Mouse (Mus musculus): ENCODE results near the gene Hoxb9.

The Hoxb9 gene

DNA sequence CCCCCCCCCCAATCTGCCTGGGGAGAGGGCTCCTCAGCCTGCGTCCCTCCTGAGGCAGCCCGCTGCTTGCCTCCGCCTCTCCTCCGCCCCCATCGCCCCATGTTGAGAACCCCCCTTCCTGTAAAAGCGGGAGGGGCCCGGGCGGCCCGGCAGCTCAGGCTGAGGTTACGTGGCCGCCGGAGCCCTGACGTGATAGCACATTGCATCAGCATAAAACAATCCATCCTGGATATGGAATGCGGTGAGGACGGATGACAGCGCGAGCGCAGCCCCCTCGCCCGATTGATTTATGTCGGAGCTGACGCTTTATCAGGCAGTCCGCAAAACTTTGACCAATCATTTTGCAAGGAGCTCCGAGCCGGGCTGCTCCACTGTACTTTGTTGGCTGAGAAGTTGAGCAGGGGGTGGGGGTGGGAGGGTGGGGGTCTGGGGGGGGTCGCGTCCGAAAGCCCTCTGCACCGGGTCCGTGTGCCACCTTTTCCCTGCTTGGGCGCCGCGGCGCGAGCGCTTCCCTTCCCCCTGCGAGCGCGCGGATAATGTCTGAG, at the start of gene Hoxb9:
Gene Hoxb9 (plus strand): TSS at position 462 of the 545 bp plus-strand sequence.
- DNase-seq (ENCODE audit: low spot score), result no peak

- DNase-seq (ENCODE audit: low spot score), result peak; percentile 20
Measured at GRCm38 (mm10) chr11:96223813-96224212, 47.4 kb upstream of the Hoxb9 start.

GRCm38 (mm10) chr11:96227676-96228075, 43.6 kb upstream of the Hoxb9 start:
- no peak for DNase-seq (ENCODE audit: low spot score)

- peak; percentile 67 for DNase-seq (ENCODE audit: low spot score)
Measured at GRCm38 (mm10) chr11:96234906-96235305, 36.4 kb upstream of the Hoxb9 start.

DNA sequence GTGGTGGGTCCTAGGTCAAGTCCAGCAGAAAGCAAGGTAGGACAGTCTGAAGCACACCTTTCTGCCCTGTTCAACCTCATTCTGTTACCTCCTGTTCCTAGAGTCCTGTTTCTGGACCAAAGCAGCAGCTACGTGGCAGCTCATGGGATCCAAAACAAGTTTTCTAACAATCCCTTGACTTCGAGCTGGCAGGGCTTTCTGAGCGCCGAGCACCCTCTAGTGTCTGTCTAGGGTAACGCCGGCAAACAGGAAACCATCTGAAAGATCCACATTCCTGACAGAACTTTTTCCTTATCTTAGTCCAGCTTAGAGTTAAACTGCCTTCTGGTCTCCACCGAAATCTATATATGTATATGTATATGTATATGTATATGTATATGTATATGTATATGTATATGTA, 31.0 kb upstream of the Hoxb9 start:
- DNase-seq (ENCODE audit: low spot score), result peak; percentile 82

- peak; percentile 72 for DNase-seq (ENCODE audit: low spot score)
Measured at GRCm38 (mm10) chr11:96250901-96251300, 20.4 kb upstream of the Hoxb9 start.

GRCm38 (mm10) chr11:96251480-96252031, 19.7 kb upstream of the Hoxb9 start:
- peak; percentile 37 for DNase-seq (ENCODE audit: low spot score)

- peak; percentile 52 for DNase-seq (ENCODE audit: low spot score)
Measured at GRCm38 (mm10) chr11:96252541-96253120, 18.6 kb upstream of the Hoxb9 start.

DNA sequence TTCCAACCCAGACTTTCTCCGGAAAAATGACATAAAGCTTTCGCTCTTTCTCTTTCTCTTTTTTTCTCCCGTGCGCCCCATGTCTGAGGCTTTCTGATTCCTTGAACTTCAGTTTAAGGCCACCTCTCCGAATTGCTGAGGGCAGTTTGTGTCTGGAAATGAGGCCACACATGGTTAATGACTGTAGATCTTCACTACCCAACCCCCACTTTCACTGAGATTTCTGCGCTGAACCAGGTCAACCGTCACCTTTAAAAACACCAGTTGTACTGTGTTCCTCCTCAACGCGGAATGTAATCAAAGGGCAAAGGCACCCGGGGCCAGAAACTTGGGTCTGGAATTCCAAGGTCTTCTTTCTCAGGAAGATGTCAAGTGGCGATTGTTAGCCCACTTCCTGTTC, 17.0 kb upstream of the Hoxb9 start:
- DNase-seq (ENCODE audit: low spot score), result no peak

- peak; percentile 50 for DNase-seq (ENCODE audit: low spot score)
Measured at GRCm38 (mm10) chr11:96255111-96255995, 15.9 kb upstream of the Hoxb9 start.

DNA sequence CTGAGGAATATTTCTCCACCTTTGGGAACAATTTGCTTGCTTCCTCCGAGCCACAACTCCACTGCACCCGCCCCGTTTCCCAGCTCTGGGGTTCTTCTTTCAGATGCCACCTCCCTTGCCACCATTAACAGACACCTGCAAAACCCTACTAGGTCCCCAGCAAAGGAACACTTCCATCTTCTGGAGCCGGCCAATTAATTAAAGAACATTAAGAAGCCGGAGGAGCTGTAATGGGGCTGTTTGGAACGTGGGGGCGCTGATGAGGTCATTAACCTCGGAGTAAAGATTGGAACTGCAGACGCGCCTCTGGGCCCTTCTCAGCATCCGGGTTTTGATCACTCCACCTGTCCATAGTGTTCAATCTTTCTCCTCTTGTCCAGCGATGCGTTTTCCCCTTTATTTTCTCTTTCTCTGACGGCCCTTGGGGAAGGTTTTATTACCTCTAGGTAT, 15.2 kb upstream of the Hoxb9 start:
- DNase-seq (ENCODE audit: low spot score), result no peak

GRCm38 (mm10) chr11:96257141-96257540, 14.1 kb upstream of the Hoxb9 start:
- DNase-seq (ENCODE audit: low spot score), result peak; percentile 9

DNA sequence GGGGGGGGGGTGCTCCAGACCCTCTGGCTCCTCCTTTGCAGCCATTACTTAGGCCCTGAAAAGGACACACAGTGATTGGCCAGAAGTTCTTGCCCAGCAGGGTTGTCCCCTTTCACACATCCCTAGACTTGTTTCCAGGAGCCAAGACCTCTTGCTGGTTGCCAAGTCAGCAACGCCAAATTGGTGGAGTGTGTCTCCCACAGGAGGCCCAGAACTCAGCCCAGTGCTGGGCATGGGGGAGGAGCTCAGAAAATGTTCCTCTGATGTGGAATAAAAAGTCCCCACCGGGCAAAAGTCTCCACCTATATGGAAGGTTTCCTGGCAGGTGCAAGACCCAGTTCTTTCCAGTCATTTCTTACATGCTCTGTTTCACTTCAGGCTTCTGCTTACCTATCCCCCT, 12.2 kb upstream of the Hoxb9 start:
- peak; percentile 7 for DNase-seq (ENCODE audit: low spot score)

- peak; percentile 25 for DNase-seq (ENCODE audit: low spot score)
Measured at GRCm38 (mm10) chr11:96259511-96259910, 11.7 kb upstream of the Hoxb9 start.

DNA sequence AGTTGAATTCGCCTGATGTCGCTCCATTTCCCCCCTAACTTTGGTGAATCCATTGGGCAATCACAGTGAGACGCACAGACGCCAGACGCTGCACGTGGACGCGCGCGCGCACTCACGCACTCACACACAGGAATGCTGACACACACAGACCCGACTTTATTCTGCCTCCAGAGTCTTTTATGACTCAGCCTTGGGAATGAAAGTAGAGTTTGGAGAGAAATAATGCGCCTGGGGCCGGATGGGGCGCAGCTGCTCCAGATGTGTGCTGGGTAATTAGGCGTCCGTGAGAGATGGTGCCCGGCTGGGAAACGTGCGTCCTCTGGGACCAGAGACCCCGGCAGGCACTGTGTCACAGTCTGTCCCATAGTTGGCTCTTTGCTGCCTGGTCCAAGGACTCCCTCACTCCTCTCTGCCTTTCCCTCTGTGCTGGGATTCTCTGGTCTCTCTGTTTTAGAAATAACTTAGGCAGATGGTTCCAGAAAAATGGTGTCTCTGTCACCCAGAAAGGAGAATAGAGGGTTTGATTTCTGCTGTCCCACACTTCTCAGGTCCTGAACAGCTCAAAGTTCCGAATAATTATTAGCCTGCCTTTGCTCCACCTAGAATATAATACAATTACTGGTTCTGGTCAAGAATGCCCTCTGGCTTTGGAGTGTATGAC, 10.8 kb upstream of the Hoxb9 start:
- DNase-seq (ENCODE audit: low spot score), result peak; percentile 62

- DNase-seq (ENCODE audit: low spot score), result peak; percentile 92
Measured at GRCm38 (mm10) chr11:96261323-96261890, 9.8 kb upstream of the Hoxb9 start.

DNA sequence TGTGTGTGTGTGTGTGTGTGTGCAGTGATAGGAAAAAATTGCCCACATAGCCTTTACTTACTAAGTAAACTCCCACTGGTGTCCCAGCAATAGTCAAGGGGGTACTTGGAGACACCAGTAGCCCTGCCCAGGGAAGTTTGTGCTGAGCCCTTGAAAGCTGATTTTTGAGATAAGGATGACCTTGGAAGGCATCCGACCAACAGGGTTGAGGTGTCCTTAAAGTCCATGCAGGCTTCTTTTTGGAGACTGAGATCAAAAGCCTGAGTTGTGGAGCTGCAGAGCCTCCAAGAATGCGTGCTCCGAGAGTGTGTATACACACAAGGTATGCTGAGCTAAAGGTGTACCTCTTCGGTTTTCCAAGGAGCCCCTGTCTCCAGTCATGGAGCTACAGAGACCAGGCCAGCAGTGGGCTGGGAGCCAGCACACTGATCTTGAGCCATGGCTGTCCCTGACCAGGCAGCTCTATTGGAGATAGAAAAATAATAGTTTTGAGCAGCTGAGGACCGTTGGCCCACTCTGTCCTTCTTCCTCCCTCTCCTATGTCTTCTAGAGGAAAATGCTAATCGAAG, 8.9 kb upstream of the Hoxb9 start:
- peak; percentile 25 for DNase-seq (ENCODE audit: low spot score)

DNA sequence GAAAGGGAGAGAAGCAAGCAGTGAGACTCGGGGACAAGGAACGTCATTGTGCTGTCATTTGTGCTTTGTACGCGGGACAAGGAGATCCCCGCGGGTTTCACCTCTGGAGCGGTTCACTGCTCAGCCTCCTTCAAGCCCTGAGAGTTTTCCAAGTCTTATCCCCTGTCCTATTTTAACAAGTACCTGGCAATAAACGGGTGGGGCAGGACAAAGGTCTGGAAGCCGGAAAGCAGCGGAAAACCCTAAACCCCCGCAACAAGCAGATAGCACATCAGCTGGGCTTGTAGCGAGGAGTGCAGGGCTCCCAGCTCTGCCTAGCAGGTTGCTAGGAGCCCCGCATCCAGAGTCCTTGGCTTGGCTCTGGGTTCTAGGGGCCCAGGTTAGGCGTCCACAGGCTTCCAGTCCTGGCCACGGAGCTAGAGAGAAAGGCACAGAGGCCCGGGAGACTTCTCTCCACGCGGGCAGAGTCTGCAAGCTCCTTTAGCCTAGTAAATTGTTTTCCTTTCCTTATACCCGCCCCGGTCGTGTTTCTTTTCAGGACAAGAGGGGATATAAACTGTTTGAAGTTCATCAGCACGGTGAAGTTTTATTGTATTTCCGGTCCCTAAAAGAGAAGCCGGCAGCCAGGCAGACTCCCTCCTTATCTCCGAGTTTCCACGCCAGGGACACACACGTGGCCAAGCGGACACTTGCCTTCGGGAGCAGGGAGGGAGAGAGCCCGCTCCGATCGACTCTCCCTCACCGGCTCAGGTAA, 7.4 kb upstream of the Hoxb9 start:
- DNase-seq (ENCODE audit: low spot score), result peak; percentile 48

GRCm38 (mm10) chr11:96264390-96265020, 6.8 kb upstream of the Hoxb9 start:
- peak; percentile 46 for DNase-seq (ENCODE audit: low spot score)

DNA sequence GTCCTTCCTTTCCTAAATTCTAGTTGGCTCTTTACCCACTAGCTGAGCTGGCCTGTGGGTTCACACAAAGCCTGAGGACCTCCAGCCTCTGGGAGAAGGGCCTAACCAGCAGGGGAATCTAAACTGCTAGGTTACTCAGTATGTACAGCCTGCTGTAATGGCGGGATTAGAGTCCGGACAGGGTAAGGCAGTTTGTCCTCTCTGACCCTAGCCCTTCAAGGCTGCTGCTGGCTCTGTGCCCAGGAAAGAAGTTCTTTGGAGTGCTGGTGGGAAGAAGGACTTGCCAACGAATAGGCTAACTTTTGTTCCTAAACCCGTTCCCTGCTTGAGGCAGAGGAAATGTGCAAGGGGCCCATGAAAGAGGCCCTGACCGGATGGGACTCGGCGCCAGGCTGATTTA, 5.3 kb upstream of the Hoxb9 start:
- peak; percentile 40 for DNase-seq (ENCODE audit: low spot score)

Measured in embryo, embryonic 10.5 days (tissue).